Mouse (Mus musculus): ENCODE results near the gene Dlx6. TPM values are rescaled to one million over a fixed set of nuclear protein-coding genes. Genes with fewer than 3 reads are reported as not detected.

The Dlx6 gene
- polyA plus RNA-seq, 1 experiment from 2014 or later: not detected

- under 1% methylated on average over 10 of the region's 10 CpGs for WGBS
- no peak for ATAC-seq (ENCODE audit: low FRiP score)
Observed at GRCm38 (mm10) chr6:6851166-6851565, 12.0 kb upstream of the Dlx6 start.

GRCm38 (mm10) chr6:6852944-6853343, 10.2 kb upstream of the Dlx6 start:
- 17% methylated on average over 3 of the region's 3 CpGs for WGBS
- H3K9ac ChIP-seq (replicated peaks): no peak overlapping the region
- no peak for ATAC-seq (ENCODE audit: low FRiP score)
- 0 out of 2 replicates have a peak, but pooled peaks cover 3% of the 10 kb centered on the region for H3K4me1 ChIP-seq
- no peaks in the 10 kb centered on the region for H3K36me3 ChIP-seq
- no peak overlapping the region for H3K4me2 ChIP-seq
- H3K4me3 ChIP-seq (replicated peaks): no peak overlapping the region
- peaks cover 82% of the 10 kb centered on the region for H3K27me3 ChIP-seq (replicated peaks)
- no peak overlapping the region for H3K27ac ChIP-seq (replicated peaks)
- no peaks in the 10 kb centered on the region for H3K9me3 ChIP-seq (replicated peaks)

More at GRCm38 (mm10) chr6:6851166-6851565, 12.0 kb upstream of the Dlx6 start:
- no peaks in the 10 kb centered on the region for H3K4me1 ChIP-seq
- H3K27ac ChIP-seq (replicated peaks): no peak overlapping the region
- H3K9me3 ChIP-seq (replicated peaks): no peaks in the 10 kb centered on the region
- H3K27me3 ChIP-seq (replicated peaks): peaks cover 78% of the 10 kb centered on the region
- no peak overlapping the region for H3K4me3 ChIP-seq (replicated peaks)
- H3K36me3 ChIP-seq: no peaks in the 10 kb centered on the region
- H3K9ac ChIP-seq (replicated peaks): no peak overlapping the region
- H3K4me2 ChIP-seq: no peak overlapping the region

GRCm38 (mm10) chr6:6854176-6854575, 9.0 kb upstream of the Dlx6 start:
- Histone ChIP-seq H3K9ac (replicated peaks) (no peak overlapping the region), H3K4me3 (replicated peaks) (no peak overlapping the region), H3K4me2 (no peak overlapping the region), H3K4me1 (0 out of 2 replicates have a peak, but pooled peaks cover 3% of the 10 kb centered on the region), H3K9me3 (replicated peaks) (no peaks in the 10 kb centered on the region), H3K27ac (replicated peaks) (no peak overlapping the region), H3K36me3 (no peaks in the 10 kb centered on the region), H3K27me3 (replicated peaks) (peaks cover 82% of the 10 kb centered on the region)
- ATAC-seq (ENCODE audit: low FRiP score): no peak
- 3% methylated on average over 9 of the region's 9 CpGs for WGBS

GRCm38 (mm10) chr6:6854902-6855745, 8.0 kb upstream of the Dlx6 start:
- H3K9ac ChIP-seq (replicated peaks): no peak overlapping the region
- WGBS: under 1% methylated on average over 25 of the region's 25 CpGs
- peaks cover 4% of the 10 kb centered on the region; the same call in 1 of the 2 replicates for H3K4me1 ChIP-seq
- no peak for ATAC-seq (ENCODE audit: low FRiP score)
- no peaks in the 10 kb centered on the region for H3K36me3 ChIP-seq
- H3K27ac ChIP-seq (replicated peaks): no peak overlapping the region
- H3K9me3 ChIP-seq (replicated peaks): no peaks in the 10 kb centered on the region
- no peak overlapping the region for H3K4me2 ChIP-seq
- peaks cover 91% of the 10 kb centered on the region for H3K27me3 ChIP-seq (replicated peaks)
- no peak overlapping the region for H3K4me3 ChIP-seq (replicated peaks)

- Histone ChIP-seq H3K4me1 (peaks cover 10% of the 10 kb centered on the region; the same call in 1 of the 2 replicates), H3K27me3 (replicated peaks) (peaks cover 89% of the 10 kb centered on the region), H3K36me3 (no peaks in the 10 kb centered on the region), H3K4me2 (no peak overlapping the region), H3K4me3 (replicated peaks) (no peak overlapping the region), H3K27ac (replicated peaks) (no peak overlapping the region), H3K9me3 (replicated peaks) (no peaks in the 10 kb centered on the region), H3K9ac (replicated peaks) (no peak overlapping the region)
- under 1% methylated on average over 10 of the region's 10 CpGs for WGBS
- no peak for ATAC-seq (ENCODE audit: low FRiP score)
Observed at GRCm38 (mm10) chr6:6855746-6856185, 7.4 kb upstream of the Dlx6 start.

GRCm38 (mm10) chr6:6856316-6856715, 6.8 kb upstream of the Dlx6 start:
- under 1% methylated on average over 20 of the region's 20 CpGs for whole genome bisulfite sequencing
- H3K4me3 ChIP-seq (replicated peaks): no peak overlapping the region

DNA sequence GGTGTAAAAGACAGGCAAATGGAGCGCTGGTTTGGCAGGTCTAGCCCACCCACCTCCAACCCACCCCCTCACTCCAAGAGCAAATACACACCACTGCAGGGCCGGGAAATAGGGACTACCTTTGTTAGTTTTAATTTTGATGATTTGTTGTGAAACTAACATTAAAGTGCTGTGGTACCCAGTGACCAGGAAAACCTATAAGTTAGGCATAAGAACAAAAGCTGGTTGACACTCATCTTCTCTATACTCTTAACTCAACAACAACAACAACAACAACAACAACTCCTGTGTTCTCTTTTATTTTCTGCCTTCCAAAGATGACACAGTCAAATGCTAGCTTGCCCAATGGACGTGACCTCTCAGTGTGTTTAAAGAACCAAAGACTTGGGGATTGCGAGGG, 6.3 kb upstream of the Dlx6 start:
- H3K27ac ChIP-seq (replicated peaks): no peak overlapping the region
- no peak overlapping the region for H3K9ac ChIP-seq (replicated peaks)
- H3K36me3 ChIP-seq: no peaks in the 10 kb centered on the region
- peaks cover 12% of the 10 kb centered on the region; the same call in 1 of the 2 replicates for H3K4me1 ChIP-seq
- no peak for ATAC-seq (ENCODE audit: low FRiP score)
- H3K4me2 ChIP-seq: no peak overlapping the region
- H3K27me3 ChIP-seq (replicated peaks): peaks cover 86% of the 10 kb centered on the region
- no peak overlapping the region for H3K4me3 ChIP-seq (replicated peaks)
- 2% methylated on average over 4 of the region's 4 CpGs for WGBS
- no peaks in the 10 kb centered on the region for H3K9me3 ChIP-seq (replicated peaks)

More at GRCm38 (mm10) chr6:6856316-6856715, 6.8 kb upstream of the Dlx6 start:
- H3K36me3 ChIP-seq: no peaks in the 10 kb centered on the region
- no peak overlapping the region for H3K9ac ChIP-seq (replicated peaks)
- H3K9me3 ChIP-seq (replicated peaks): no peaks in the 10 kb centered on the region
- ATAC-seq (ENCODE audit: low FRiP score): no peak
- H3K27ac ChIP-seq (replicated peaks): no peak overlapping the region
- H3K4me1 ChIP-seq: peaks cover 12% of the 10 kb centered on the region; the same call in 1 of the 2 replicates
- H3K27me3 ChIP-seq (replicated peaks): peaks cover 89% of the 10 kb centered on the region
- no peak overlapping the region for H3K4me2 ChIP-seq

DNA sequence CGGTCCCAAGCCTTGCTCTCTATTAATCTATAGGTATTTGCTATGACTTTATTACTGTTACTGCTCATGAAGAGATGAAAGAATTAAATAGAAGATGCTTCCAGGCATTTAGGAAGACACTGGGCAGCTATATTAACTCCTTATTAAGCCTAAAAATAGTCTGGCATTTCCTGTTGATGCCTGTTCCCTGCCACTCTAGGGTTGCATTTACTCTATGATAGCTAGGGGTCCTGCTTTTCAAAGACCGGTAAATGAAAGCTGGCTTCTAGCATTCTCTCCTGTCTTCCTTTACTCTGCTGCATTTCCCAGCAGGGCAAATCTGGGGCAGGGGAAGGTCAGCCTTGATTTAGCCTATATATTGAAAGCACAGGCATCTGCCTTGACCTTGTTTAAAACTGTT, 5.4 kb upstream of the Dlx6 start:
- Histone ChIP-seq H3K4me3 (replicated peaks) (no peak overlapping the region), H3K27ac (replicated peaks) (no peak overlapping the region), H3K9ac (replicated peaks) (no peak overlapping the region), H3K36me3 (no peaks in the 10 kb centered on the region), H3K4me1 (peaks cover 15% of the 10 kb centered on the region), H3K4me2 (no peak overlapping the region), H3K9me3 (replicated peaks) (no peaks in the 10 kb centered on the region), H3K27me3 (replicated peaks) (peaks cover 85% of the 10 kb centered on the region)
- no peak for ATAC-seq (ENCODE audit: low FRiP score)
- WGBS: 16% methylated on average over 2 of the region's 2 CpGs

GRCm38 (mm10) chr6:6858571-6858970, 4.6 kb upstream of the Dlx6 start:
- H3K27me3 ChIP-seq (replicated peaks): peaks cover 84% of the 10 kb centered on the region
- no peak for ATAC-seq (ENCODE audit: low FRiP score)

DNA sequence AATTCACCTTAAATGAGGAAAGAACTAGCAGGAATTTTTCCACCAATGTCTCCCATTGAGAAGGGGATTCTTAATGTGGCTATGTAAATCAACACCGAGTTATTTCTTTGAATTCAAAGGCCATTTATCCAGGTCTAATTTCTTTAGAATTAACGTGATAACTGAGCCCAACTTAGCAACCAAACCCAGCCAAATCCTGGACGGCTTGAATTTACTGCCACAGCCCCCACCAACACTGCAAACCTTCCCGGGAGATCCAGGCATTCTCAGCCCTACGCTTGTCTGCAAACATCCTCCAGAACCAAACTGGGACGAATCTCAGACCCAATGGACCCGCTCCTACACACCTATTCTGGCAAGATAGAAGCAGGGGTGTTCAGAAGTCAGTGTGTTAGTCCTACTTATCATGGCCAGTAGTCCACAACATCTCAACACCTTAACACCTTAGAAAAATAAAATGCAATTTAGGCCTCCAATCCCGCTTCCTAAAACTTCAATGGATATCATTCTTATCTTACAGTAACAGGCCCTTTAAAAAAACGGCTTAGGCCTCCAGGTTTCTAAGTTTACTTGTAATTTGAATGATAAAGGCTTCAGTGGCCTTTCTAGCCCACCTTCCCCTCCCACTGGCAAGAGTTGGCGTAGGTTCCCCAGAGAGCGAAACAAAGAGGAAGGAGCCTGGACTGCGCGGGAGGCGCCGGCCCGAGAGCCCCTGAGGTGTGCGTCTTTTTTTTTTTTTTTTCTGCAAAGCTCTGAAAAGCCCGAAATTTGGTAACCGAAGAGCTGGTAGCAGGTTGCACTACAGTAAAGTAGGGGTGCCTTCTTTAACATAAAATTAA, 3.8 kb upstream of the Dlx6 start:
- Histone ChIP-seq H3K27me3 (replicated peaks) (peaks cover 87% of the 10 kb centered on the region), H3K27ac (replicated peaks) (no peak overlapping the region), H3K4me2 (no peak overlapping the region), H3K9ac (replicated peaks) (no peak overlapping the region), H3K9me3 (replicated peaks) (no peaks in the 10 kb centered on the region), H3K4me1 (peaks cover 28% of the 10 kb centered on the region), H3K4me3 (replicated peaks) (no peak overlapping the region), H3K36me3 (no peaks in the 10 kb centered on the region)
- 2% methylated on average over 19 of the region's 19 CpGs for WGBS
- ATAC-seq (ENCODE audit: low FRiP score): no peak

More at GRCm38 (mm10) chr6:6858571-6858970, 4.6 kb upstream of the Dlx6 start:
- WGBS: 0% methylated on average over 1 of the region's 1 CpGs
- no peak overlapping the region for H3K4me3 ChIP-seq (replicated peaks)
- no peak overlapping the region for H3K27ac ChIP-seq (replicated peaks)
- peaks cover 23% of the 10 kb centered on the region for H3K4me1 ChIP-seq
- H3K9me3 ChIP-seq (replicated peaks): no peaks in the 10 kb centered on the region
- no peak overlapping the region for H3K4me2 ChIP-seq
- H3K9ac ChIP-seq (replicated peaks): no peak overlapping the region
- H3K36me3 ChIP-seq: no peaks in the 10 kb centered on the region

GRCm38 (mm10) chr6:6859950-6860410, 3.2 kb upstream of the Dlx6 start:
- H3K9ac ChIP-seq (replicated peaks): no peak overlapping the region
- peaks cover 28% of the 10 kb centered on the region for H3K4me1 ChIP-seq
- peaks cover 86% of the 10 kb centered on the region for H3K27me3 ChIP-seq (replicated peaks)
- WGBS: under 1% methylated on average over 21 of the region's 21 CpGs
- H3K4me3 ChIP-seq (replicated peaks): no peak overlapping the region
- no peak overlapping the region for H3K4me2 ChIP-seq
- no peak for ATAC-seq (ENCODE audit: low FRiP score)
- H3K27ac ChIP-seq (replicated peaks): no peak overlapping the region
- H3K36me3 ChIP-seq: no peaks in the 10 kb centered on the region
- H3K9me3 ChIP-seq (replicated peaks): no peaks in the 10 kb centered on the region
